Mouse (Mus musculus): Measurements from ENCODE around the gene Slc38a2.

The Slc38a2 gene

GRCm38 (mm10) chr15:96695455-96696421, 3.8 kb downstream of the Slc38a2 start:
- DNase-seq = peak; percentile 62 to 75

DNA sequence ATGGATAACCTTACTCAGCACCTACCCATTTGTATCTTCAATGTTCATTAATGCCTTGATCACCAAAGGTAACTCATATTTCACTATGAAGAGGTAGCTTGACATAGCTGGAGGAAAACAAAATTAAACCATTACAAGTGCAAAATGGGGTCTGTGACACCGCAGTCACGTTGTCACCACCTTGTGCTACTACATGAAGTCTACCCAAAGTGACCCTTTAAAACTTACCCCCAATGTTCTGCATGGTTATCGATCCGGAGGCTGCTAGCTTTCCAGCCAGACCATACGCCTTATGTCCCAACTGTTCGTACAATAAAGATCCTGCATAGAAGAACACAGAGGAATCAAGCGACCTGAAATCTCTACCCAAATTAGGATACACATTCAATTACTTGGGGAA, 4.5 kb downstream of the Slc38a2 start:
- no peak for DNase-seq

DNA sequence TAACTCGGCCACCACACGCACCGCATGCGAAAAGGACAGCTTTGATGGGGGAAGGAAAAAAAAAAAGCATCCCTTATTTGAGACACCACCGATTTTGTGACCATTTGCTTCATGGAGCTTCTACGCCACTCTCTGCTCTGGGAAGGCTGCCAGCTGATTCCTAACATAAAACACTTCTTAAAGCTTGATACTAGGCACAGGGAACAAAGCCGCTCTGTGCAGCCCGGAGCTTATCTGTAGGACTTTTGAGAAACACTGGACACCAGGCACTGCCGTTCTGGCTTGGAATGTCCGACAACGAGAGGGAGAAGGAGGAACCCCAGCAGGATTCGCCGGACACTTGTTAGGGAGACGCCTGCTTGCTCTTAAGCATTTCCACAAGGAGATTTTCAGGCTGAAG, 5.8 kb downstream of the Slc38a2 start:
- peak; percentile 48 to 60 for DNase-seq

DNA sequence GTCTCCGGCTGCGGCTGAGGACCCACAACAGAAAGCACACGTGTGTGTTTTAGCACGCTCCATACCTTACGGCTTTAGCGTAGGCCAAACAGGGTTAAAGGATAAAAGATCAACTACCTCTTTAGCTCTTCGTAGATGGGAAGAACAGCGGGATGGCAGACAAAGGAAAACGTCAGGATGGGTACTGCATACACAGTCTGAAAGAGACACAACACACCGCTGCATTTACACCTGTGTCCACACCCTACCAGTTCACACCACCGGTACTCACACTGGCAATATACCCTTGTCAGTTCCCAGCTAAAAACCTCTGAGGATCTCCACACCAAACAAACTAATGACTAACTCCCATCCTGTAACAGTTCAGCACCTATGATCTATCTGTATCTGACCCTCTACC, 7.1 kb downstream of the Slc38a2 start:
- no peak for DNase-seq

DNA sequence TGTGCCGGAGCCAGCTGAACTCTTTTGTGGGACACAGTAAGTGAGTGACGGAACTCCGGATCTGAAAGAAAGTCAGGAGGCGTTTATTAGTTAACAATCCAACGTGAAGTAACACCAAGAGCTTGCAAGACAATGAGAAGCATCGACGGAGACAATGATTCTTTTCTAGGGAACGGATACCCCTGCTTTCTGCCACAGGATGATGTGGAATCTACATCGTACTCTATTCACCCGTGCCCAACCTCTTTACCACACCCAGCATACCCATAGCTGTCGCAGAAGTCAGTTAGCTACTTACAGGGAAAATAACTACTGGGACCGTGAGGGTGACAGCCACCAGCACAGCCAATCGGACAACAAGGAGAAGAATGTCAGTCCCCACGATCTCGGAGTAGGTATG, 8.1 kb downstream of the Slc38a2 start:
- no peak for DNase-seq

DNA sequence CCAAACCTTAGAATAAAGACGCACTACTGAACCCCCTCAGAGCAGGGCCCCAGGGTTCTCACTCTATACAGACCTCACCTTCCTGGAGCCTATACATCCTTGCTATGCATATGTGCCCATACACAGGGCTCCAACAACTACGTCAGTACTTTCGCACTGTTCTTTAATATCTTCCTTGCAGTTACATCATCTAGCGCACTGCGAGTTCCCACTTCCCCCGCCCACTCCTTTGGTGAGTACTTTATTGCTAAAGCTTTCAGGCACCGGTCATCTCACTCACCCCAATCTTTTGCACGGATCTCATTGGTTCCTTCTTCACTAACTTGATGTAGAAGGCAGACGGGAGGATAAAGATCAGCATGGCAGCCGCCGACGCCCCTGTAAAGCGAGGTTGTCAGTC, 8.7 kb downstream of the Slc38a2 start:
- DNase-seq = no peak

DNA sequence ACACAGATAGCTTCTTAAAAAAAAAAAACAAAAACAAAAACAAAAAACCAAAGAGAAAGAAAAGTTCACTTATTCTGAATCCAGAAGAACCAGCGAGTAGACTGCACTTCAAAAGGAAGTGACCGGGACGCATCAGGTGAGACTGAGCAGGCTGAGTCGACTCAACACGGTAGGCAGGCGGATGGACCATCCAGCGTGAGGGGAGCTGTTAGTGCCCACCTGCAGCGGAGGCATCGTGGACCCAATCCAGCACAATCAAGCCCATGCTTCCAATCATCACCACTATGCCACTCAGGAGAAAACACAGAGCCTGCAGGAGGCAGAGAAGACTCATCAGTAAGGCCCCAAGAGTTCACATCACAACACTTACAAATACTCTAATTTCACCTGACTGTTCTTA, 9.6 kb downstream of the Slc38a2 start:
- DNase-seq = no peak

DNA sequence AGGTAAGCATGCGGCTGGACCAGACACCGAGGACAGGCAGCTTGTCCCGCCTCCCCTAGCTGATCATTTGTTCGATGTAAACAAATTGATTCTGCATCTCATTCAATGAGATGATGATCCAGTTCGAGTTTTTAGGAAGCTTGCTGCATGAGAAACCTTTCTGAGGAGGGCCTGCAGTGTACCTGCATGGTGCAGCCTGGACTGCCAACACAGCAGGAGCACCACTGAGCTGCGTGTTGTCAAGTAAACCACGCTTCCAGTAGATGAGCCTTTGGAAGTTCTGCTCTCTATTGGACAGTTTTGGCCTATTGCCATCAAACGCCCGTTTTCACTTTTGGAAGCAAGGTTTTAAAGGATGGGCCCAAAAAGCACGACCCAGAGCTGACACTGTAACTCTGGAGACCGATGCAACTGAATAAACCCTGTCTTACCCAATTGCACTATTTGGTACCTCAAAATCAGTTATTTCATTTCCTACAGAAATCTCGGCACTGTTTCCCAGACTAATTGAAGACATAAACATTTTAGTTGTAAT, 10.7 kb downstream of the Slc38a2 start:
- no peak for DNase-seq

GRCm38 (mm10) chr15:96688036-96688435, 11.5 kb downstream of the Slc38a2 start:
- DNase-seq = no peak

DNA sequence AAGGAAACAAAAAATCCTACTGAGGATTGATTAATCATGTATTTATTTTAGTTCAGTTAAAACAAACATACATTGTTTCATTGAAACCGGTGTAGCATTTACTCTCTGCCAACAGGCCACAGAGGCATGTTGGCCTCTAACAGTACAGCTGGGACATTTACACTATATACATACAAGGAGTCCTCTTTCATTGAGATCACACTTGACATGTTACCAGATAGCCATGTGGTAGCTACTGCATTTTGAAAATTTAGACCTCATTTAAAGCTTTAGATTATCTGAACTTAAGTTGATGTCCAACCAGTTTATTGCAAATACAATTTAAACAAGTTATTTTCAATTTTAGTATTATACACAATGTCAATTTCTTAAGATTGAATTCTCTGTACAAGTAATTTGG, 12.2 kb downstream of the Slc38a2 start:
- no peak for DNase-seq

DNA sequence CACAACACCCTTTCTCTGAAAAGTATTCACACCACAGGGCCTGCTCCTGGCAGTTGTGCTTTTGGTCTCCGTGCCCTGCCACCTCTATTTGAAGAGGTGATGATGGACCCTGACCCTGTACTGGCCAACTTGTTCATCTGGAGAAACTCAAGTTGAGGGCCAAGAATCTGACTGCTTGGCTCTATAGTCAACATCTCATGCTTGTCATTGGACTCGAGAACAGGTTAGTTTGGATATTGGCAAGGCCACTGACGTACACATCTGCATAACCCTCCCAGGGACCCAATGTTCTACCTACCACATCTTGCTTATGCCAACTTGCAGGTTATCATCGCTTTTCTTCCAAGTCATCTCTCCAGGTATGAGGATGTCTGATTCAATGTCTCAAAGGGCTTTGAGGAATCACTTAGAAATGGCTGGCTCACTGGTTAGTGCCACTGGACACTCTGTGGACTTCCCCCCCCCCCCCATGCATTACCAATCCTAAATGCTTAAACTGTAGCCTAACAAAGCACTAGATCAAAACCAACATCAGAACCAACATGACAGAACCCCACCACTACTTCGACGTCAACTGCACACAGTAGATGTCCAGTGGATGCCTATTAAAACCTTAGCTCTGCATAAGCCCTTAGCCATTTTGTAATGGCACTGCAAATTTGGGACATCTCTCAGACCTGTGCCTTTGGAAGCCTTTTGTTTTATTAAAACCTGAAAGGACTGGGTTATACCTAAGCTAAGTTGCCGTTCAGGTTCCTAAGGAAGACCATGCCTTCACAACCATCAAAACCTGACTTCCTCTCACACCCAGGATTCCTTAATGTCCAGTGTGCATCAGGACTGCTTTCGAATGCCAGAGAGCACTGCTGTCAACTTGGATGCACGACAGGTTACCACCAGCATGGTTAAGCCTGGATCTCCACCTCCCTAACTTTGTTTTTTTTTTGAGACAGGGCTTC, 13.1 kb downstream of the Slc38a2 start:
- no peak for DNase-seq

DNA sequence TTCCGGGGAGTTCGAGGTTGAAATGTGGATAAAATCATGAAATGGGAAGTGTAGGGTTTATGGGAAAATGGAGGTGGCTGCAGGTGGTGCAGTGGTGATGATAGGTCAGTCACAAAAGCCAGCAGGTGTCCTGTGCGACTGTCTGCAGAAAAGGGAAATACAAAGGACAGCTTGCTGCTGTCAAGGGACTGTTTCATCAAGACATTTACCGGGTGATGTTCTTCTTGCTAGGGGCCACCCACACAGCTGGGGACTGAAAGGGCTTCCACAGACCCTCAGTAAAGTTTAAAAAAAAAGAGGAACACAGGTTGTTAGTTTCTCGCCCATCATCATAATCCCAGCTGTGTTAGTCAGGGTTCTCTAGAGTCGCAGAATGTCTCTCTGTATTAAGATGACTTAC, 14.3 kb downstream of the Slc38a2 start:
- DNase-seq = no peak

- peak; percentile 72 to 82 for DNase-seq
These were observed 15.2 kb downstream of the Slc38a2 start for GRCm38 (mm10) chr15:96684132-96684830.

GRCm38 (mm10) chr15:96678871-96679773, 20.4 kb downstream of the Slc38a2 start:
- no peak for DNase-seq

GRCm38 (mm10) chr15:96676518-96676917, 23.0 kb downstream of the Slc38a2 start:
- DNase-seq = peak; percentile 56 to 67

GRCm38 (mm10) chr15:96675744-96676143, 23.8 kb downstream of the Slc38a2 start:
- DNase-seq = no peak

GRCm38 (mm10) chr15:96675055-96675454, 24.5 kb downstream of the Slc38a2 start:
- DNase-seq = no peak

DNA sequence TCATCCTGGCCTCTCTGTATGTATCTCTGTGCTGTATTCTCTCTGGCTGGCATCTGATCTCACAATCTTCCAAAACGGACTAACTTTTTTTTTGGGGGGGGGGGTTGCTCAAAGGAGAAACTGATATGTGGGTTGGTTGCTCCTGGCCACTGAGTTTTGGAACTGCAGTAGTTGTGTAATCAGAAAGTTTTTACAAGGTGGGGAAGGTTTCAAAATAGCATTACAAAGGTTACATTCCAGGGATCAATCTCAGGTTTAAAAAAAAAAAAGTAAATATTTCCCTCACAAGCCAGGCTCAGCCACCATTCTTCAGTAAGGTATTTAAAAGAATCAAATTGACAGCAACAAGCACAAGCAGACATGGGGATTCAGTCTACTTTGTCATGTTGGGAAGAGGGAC, 25.4 kb downstream of the Slc38a2 start:
- no peak for DNase-seq

- DNase-seq = no peak
These were observed 29.8 kb downstream of the Slc38a2 start for GRCm38 (mm10) chr15:96669721-96670120.

GRCm38 (mm10) chr15:96666663-96667062, 32.9 kb downstream of the Slc38a2 start:
- DNase-seq = peak; percentile 70 to 77

GRCm38 (mm10) chr15:96665889-96666288, 33.6 kb downstream of the Slc38a2 start:
- DNase-seq = peak; percentile 75 to 83
